Mouse (Mus musculus): ENCODE data around the gene Ccdc122.
"Not testable (repeated sequence)": the region's sequence is repeated elsewhere in the genome, so short reads cannot be mapped to it uniquely, and the experiment has no call there.

Gene Ccdc122

DNA sequence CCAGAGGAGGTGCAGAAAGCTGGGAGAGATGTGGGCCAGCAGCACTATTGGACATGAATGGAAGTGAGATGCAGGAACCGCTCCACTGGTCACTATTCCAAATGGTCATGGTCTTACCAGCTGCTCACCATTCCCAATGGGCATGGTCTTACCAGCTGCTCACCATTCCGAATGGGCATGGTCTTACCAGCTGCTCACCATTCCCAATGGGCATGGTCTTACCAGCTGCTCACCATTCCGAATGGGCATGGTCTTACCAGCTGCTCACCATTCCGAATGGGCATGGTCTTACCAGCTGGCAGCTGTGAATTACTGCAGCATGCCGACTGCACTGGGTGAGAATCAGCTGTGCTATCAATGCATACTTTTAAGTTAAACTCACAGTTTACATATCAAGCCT lies 74.0 kb downstream of the Ccdc122 start:
- not testable (repeated sequence) for DNase-seq (ENCODE audit: extremely low spot score, low read depth, low spot score)

DNA sequence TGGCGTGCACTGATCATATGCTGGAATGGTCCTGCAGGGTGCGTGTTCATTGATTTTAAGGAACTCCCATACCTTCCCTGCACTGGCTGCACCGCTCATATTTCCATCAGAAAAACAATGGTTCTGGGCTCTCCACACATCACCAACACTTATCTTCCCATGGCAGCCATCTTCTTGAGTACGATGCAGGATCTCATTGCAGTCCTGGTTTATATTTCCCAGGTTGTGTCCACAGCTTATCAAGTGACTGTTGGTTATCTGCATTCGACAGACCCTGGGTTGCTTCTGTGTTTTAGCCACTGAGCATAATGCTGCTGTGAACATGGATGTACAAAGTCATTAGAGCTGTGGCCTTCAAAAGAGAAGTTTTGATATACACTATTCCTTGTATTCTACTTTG lies 94.0 kb downstream of the Ccdc122 start:
- DNase-seq (ENCODE audit: extremely low spot score, low read depth, low spot score) = no peak

DNA sequence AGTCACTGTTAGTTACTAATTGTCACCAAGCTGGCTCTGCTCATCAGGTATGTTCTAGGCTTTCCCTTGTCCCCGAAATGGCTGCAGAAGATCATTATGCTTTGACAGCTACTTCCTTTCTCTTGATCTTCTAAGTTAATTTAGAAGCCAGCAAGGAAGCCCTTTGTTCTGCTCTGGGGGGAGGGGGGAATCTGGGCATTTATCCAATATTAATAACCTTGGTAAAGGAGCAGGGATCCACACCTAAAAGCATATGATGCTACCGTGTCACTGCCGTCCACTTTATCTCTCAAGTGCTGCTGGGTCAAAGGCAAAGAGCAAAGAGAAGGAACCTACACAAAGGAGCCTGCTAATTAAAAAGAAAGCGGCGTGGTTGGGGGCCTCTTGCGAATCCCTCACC lies 100.4 kb downstream of the Ccdc122 start:
- no peak for DNase-seq (ENCODE audit: extremely low spot score, low read depth, low spot score)

DNA sequence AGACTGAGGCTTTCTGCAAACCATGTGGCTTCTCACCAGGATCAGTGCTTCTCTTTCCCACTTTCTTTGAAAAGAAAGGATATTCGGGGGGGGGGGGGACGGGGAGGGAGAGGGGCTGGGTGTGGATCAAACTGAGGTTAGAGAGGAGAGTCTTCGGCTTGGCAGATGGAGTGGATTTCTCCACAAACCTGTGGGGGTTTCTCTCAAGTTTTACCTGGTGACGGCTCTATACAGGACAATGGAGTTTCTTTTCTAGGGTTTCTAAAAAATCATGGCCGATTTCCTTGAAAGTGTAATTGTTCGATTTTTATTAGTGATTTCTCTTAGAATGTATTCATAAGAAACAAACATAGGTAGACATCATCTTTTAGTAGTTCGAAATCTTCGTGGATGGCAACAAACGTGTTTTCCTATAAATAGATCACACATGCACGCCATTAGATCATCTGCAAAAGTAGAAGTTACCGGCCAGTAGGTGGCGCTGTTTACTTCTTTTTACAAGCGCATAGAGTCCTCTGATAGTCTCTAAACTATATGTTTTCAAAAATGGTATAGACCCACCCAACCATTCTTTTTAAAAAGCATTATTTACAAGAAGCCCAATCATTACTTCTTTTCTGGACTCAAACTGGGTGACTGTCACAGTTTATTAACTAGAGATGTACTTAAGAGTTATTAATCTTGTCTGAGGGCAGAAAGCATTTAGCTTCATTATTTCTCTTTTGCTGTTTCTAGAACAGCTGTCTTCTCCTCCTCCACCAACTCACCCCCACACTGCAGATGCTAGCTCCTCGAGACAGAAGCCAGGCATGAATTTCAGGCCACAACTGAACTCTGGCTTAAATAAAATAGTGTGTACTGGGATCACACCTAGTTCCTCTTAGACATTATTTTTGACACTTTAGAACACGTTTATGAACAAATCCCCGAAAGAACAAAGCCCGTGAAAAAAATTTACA lies 105.0 kb downstream of the Ccdc122 start:
- DNase-seq (ENCODE audit: extremely low spot score, low read depth, low spot score) = peak; percentile 85

DNA sequence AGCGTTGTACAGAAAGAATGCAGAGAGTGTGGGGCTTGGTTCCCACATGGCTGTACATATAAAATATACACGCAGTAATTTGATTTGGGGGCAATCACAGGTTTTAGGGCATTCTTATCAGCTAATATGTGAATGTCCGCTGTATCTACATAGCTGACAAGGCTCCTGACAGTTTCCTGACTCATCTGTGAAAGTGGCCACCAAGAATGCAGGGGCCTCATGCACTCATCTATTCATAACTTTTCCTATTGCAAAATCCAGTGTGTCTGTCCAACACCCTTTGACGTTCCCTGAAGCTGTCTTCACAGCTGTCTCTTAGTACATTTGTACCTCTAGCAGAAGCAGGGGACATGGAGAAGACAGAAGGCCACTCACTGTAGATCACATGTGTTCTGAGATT lies 108.5 kb downstream of the Ccdc122 start:
- DNase-seq (ENCODE audit: extremely low spot score, low read depth, low spot score) = no peak

DNA sequence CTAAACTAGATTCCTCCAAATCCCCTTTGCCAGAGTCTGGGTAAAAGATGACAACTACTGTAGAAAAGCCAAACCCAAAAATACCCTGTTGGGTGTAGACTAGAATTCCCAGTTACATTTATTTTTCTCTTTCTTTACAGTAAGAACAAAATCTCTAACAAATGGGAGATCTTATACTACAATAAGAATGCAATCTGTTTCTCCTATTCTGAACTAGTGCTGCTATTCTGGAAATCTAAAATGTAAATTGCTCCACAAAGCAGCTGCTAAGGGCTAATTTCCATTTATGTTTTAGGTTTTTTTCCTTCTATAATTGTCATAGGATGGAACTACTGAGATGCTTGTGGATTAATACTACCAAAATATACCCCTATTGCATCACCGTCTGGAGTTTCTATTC lies 111.1 kb downstream of the Ccdc122 start:
- DNase-seq (ENCODE audit: extremely low spot score, low read depth, low spot score) = no peak

DNA sequence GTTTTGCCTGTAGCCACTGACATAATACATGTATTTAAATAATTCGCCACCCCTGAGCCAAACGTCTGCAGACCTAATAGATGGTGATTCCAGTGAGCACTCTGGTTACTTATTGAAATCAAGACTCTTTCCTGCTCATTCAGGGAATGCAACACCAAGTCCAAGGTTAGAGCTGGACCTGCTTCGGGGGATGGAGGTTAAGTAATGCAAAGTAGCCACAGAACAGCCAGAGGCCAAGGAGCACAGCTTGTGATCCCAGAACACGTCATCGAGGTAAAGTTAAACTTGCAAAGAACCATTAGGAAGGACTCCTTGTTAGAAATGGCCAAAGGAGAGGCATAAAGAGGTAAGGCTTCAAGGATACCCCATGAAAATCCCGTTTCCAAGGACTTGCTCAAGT lies 114.0 kb downstream of the Ccdc122 start:
- DNase-seq (ENCODE audit: extremely low spot score, low read depth, low spot score) = no peak

DNA sequence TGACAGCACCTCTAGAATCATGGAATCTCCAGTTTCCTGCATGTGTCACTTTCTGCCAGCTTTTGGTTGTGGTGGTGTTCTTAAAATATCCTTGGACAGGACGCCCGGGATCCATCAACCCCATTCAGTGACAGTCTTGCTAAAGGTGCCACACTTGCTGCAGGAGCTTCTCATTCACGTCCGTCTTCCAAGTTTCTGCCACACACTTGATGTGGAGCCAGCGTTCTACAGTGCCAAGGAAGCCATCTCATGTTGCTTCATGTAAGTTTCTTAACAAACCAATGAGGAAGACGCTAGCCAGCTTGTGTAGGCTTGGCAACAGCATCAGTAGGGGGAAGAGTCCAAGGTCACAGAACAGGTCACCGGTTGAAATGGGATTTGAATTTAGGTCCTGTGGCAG lies 114.9 kb downstream of the Ccdc122 start:
- no peak for DNase-seq (ENCODE audit: extremely low spot score, low read depth, low spot score)

DNA sequence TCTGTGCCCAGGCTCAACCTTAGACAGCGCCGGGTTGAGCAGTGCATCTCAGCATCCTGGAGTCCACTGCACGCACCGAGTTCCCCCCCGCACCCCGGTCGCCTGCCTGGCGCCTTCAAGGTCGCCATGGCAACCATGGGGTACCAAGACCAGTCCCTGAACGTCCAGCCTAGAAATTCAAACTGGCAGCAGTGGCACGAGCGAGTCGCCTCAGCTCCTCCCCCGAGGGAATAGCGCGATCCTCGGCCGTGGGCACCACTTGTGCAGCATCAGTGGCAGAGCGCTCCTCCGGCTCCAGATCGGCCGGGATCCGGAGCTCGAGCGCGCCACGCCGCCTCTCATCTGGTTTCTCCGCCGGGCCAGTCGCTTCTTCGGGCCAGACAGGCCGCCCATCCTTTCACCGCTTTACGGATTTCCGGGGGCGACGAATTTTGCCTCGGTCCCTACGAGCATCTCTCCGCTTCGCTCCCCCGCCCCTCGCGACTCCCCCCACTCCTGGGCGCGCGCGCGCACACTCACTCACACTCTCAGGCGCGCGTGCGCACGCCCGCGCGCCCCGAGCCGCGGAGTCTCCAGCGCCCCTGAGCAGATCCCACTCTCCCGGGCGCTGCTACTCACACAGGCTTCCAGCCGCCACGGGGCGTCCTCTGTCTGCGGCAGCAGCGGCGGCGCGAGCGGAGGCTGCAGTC lies 119.8 kb downstream of the Ccdc122 start, which contains the start of gene Enox1:
Gene Enox1, plus strand, starts transcription at position 542 of the 689 bp plus-strand sequence.
- no peak for DNase-seq (ENCODE audit: extremely low spot score, low read depth, low spot score)

DNA sequence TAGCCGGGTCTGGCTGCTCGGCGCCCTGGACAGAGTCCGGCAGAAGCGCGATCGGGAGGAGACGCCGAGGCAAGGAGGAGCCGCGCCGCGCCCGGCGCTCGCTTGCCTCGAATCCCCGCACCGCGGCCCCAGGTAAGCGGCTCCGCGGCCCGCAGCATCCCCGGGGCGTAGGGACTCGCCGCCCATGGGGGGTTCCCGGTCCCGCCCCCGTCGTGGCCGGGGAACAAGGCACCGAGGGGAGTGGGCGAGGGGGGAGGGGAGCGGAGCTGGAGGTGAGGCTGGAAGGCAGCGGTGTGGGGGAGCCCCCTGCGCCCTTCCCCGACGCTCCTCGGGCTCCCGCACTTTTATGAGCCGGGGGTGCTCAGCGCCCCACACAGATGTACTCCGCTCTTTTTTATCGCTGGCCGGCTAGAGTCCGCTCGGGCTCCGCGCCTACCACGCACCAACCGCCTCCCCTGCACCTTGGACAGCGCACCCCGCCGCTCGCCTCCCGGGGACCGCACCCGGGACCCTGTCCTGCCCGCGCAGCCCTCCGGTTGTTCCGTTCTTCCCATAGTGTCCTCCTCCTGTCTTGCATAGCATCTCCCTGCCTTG lies 120.4 kb downstream of the Ccdc122 start:
- DNase-seq (ENCODE audit: extremely low spot score, low read depth, low spot score) = no peak

DNA sequence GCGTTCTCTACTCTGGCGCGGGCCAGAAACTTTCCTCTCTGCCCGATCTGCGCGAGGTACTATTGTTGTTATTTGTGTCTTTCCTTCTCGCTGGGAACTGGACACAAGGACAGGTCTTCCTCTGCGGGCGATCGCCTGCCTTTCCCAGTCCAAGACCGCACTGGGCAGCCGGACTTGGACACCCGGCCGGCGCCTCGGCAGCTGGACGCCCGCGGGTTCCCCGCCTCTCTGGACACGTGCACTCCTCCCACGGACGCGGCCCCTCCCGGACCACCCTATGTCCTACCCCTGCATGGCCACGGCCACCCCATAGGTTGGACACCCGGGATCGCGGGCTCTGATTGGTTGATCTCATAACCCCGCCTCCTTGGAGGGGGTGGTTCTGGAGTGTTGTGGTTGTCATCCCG lies 120.9 kb downstream of the Ccdc122 start:
- no peak for DNase-seq (ENCODE audit: extremely low spot score, low read depth, low spot score)

DNA sequence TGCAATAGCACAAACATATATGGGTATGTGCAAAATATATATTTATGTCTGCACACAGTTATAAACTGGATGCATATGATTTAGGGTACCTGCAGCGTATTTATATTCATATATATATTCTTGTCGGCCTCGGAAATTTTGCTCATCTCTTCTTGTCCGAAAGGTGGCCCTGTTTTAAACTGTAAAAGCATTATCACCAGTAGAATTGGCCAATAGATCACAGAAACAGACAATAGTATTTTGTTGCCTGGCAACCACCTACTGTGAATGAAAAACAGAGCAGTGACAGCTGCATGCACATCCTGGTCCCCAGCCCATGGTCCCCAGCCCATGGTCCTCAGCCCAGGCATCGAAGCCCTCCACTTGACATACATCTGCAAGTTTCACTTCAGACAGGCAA lies 122.8 kb downstream of the Ccdc122 start:
- no peak for DNase-seq (ENCODE audit: extremely low spot score, low read depth, low spot score)
